Mouse (Mus musculus) thymus, adult 18-20 months (tissue): ENCODE results near the gene Ccdc3.
"Not testable (repeated sequence)": the region's sequence is repeated elsewhere in the genome, so short reads cannot be mapped to it uniquely, and the experiment has no call there.

ENCODE experiments used
- DNase-seq, 2 experiments: peaks; one replicate each; pipeline ENCODE4 v3.0.0; 2022; ENCODE audit warnings: mixed read lengths in 2 of 2

Gene Ccdc3

DNA sequence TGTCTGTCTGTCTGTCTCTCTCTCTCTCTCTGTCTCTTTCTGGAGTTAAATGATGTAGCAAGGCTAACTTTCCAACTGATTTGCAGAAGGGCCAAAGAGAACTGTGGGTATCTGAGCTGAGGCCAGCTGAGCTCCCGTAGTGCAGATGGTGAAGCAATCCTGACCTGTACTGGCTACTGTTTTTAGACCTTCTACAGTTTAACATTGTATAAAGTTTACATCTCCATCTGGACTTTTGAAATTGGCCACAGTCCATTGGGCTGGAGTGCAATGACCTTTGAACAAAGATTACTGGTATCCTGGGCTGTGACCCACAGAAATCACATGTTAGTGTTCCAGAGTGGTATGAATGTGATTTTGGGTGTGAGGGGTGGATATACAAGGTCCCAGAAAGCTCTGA, 81.6 kb downstream of the Ccdc3 start:
- no peak for DNase-seq

DNA sequence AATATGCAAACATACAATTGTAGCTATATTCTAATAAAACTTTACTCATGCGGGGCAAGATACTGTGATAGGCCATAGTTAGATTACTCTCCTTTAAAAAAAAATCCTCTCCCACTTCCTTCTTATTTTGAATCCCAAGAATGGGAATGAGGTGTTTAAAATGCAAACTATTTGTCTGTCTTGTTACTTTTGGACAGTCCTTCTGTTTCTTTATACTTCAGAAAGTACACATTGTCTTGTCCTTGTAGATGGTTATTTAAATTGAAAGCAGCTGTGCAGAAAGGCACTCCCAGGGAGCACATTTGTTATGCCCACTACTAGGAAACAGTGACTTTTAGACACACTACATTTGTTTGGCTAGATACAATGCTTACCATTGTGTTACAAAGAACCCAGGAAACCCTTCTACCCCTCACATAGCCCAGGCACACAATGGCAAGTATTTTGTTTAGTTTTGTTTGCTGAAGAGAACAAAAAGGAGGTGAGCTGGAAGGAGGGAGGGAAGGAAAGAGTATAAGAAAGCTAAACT, 82.3 kb downstream of the Ccdc3 start:
- no peak for DNase-seq

DNA sequence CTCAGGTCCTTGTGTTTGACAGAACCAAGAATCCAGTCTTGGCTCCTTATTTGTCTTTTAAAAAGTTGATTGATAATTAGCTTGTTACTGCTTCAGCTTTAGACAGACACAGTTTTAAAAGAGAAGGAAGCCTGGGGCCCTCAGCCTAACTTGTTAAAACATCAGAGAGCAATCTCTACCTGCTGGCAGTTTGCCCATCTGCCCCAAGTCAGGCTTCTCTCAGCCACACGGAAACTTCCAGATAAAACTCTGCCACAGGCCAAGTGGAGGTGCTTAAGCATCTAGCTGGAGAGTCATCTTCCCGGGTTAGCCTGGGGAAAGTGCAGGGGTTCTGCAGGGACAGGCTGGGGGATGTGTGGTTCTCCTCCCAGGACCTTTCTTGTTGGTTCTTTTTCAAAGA, 85.0 kb downstream of the Ccdc3 start:
- DNase-seq: no peak

DNA sequence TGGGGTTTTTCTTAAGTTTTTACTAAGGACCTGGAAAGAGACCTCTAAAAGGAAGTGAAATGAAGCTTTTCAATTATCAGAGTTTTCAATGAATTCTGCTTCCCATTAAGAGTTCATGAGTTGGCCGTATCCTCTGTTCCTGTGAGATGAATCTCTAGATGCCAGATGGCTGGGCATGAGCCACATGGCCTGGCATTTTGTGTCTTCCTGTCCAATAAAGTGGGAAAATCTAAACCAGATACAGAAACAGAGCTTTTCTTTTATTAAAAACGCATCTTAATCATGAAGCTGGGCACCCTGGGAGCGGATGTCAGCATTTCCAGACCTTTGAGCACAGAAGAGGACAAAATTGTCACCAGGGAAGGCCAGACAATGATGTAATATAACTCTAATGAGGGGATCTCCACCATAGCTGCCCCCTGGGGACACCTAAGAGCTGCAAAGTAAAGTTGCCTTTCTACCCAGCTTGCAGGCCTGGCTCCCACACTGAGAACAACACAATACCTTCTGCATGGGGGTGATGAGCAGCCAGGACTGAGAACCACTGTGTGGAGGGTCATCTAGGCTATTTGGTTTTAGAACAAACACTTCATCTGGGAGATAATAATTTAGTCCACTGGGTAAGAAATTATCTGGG, 99.4 kb downstream of the Ccdc3 start:
- DNase-seq: no peak

DNA sequence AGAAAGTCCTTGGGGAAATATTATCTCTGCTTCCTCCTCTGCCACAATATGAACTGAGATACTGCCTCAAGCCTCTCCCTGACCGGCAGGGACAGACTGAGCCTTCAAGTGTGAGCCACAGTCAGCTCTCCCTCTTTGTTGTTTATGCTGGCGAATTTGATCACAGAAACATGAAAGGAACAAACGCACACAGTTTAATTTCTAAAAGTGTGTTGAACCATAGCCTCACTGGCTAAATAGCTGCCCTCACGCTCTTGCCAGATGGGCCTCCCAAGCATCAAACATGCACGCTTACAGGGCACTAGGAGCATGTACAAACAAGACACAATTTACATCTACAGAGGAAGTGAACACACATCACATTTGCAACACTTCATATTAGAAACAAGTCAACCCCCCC, 100.3 kb downstream of the Ccdc3 start:
- DNase-seq: no peak

DNA sequence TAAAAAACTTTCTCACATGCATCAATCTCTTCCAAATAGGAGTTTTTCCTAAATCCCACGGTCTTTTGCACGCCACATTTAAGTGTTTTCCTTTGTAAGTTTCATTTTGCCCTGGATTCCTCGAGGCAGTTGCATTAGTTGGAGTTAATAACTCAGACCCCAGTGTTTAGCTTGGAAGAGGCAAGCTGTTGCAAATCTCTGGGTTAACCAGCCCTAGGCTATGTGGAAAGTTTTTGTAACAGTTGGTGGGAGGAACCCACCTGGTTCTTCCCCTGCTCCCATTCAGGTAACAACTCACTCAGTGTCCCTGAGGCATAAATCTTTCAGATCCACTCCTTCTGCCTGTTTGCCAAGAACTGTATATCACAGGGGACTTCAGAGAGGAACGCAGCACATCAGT, 101.9 kb downstream of the Ccdc3 start:
- DNase-seq: no peak

DNA sequence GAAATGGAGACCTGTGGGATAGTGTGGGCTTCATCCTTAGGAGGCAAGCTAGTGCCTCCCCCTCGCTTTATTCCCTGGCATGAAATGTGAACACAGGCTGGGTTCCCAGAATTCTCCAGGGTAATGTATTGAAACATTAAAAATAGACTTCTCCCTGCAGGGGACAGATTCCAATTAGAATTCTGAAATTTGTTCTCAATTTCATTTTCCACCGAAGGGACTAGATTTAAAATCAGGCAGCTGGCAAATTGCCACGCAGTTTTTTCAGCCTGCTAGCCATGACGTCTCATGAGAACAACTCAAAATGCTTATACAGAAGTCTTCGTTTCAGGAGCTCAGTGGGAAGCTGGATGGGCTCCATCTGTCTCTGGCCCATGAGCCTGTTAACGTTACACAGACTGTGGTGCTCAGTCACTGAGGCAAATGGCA, 103.9 kb downstream of the Ccdc3 start:
- DNase-seq: no peak

DNA sequence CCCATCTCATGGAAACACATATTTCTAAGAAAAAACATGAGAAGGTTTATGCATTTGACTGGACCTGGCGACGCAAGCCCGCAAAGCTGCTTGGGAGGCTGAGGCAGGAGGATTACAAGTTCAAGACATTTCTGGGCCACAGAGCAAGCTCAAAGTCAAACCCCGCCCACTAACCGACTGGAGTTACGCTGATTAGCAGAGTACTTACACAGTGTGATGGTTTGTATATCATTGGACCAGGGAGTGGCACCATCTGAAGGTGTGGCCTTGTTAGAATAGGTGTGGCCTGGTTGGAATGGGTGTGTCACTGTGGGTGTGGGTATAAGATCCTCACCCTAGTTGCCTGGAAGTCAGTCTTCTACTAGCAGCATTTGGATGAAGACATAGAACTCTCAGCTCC, 111.6 kb downstream of the Ccdc3 start:
- not testable (repeated sequence) for DNase-seq

DNA sequence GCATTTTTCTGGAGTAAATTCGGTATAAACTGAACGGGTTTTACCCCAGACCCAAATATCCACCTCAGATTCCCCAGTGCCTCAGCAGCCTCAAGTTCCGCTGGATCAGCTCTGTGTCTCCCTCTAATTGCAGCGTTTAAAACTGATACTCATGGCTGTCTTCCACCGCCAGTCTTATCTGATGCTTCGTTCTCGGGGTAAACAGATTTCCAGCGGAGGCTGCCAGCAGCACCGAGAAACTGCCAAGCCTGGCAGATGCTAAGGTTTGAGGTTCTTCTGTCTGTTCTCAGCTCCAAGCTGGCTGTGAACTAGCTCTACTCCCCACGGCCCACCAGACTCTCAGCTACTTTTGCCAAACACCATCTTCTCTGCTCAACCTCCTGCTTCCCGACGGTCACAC, 112.4 kb downstream of the Ccdc3 start:
- DNase-seq: no peak

DNA sequence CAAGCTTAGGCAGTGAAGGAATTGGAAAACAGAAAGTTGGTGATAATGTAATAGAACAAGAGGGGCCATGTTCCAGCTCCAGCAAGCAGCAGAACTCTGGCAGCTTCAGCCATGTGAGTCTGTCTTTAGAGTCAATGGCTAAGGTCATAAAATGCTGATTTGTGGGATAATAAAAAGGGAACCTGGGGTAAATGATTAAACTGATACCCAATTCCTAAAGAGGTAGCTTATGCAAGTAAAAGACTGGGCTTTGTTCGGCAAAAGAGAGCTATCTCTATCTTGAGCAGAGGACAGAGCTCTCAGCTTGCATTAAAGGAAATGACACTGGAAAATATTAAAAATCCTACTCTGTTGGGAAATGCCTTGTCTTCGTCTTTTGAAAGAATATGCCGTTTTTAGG, 120.7 kb downstream of the Ccdc3 start:
- no peak for DNase-seq

DNA sequence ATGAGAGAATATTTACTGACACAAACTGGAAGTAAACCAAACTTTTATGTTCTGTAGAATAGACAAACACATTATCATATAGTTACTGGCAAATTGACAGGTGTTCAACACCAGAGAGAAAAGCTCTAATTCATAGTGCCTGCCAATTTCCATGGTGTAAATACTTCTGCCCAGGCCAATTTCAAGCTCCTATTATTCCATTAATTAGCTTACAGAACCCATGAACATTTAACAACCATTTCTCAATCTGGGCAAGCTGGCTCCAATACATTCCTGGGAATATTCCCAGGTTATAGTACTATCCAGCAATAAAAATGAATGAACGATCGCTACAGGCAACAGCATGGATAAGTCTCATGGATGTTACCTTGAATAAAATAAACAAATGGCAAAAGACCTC, 124.7 kb downstream of the Ccdc3 start:
- no peak for DNase-seq

DNA sequence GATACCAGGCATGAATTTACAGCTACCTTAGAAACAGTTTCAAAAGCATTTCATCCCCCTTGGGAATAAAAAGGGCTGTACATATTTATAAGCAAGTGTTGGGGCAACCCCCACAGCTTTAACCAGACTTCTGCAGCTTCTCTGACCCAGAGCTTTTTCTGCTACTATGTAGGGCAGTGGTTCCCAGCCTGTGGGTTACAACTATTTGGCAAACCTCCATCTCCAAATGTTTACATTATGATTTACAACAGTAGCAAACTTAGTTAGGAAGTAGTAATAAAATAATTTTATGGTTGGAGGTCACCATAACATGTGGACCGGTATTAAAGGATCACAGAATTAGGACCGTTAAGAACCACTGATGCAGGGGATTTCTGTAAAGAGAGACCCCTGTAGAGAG, 130.4 kb downstream of the Ccdc3 start:
- DNase-seq: no peak
